Mouse (Mus musculus) heart, postnatal 0 days (tissue): Measurements from ENCODE around the gene Gpr107. TPM values are rescaled to one million over a fixed set of nuclear protein-coding genes. Genes with fewer than 3 reads are reported as not detected.
"Not testable (repeated sequence)": the region's sequence is repeated elsewhere in the genome, so short reads cannot be mapped to it uniquely, and the experiment has no call there.

Source experiments
- ATAC-seq: fragments of 200-750 bp; cut with Nextera tagmentation; 2 replicates; pipeline ENCODE4 v1.8.0; 2017; ENCODE audit warnings: low read depth, moderate number of reproducible peaks, moderate library complexity; ENCODE audit not compliant: insufficient read depth
- DNase-seq: peaks from one replicate; pipeline ENCODE4 v3.0.0-alpha.2; 2016; ENCODE audit warnings: low spot score
- H3K27ac ChIP-seq: fragments of 300-500 bp; sonication (generic); 2 replicates; pipeline ENCODE4 v1.5.1; 2014; ENCODE audit warnings: low read depth, mild to moderate bottlenecking
- H3K27me3 ChIP-seq: fragments of 300-500 bp; sonication (generic); 2 replicates; pipeline ENCODE4 v1.6.1; 2014; ENCODE audit warnings: low read length, mixed read lengths; ENCODE audit not compliant: control insufficient read depth, insufficient read depth
- H3K36me3 ChIP-seq: fragments of 300-500 bp; sonication (generic); replicated peaks from 2 replicates; pipeline ENCODE4 v1.6.1; 2014; ENCODE audit warnings: low read length, mixed read lengths; ENCODE audit not compliant: control insufficient read depth, insufficient read depth
- H3K4me1 ChIP-seq: fragments of 300-500 bp; sonication (generic); 2 replicates; pipeline ENCODE4 v1.6.1; 2014; ENCODE audit warnings: antibody characterized with exemption; ENCODE audit not compliant: control insufficient read depth, insufficient read depth
- H3K4me2 ChIP-seq: fragments of 300-500 bp; sonication (generic); 2 replicates; pipeline ENCODE4 v1.6.1; 2014; ENCODE audit warnings: low read depth, mild to moderate bottlenecking, low read length, moderate library complexity
- H3K4me3 ChIP-seq: fragments of 300-500 bp; sonication (generic); 2 replicates; pipeline ENCODE4 v1.5.1; 2014; ENCODE audit warnings: low read depth, low read length
- H3K9ac ChIP-seq: fragments of 300-500 bp; sonication (generic); replicated peaks from 2 replicates; pipeline ENCODE4 v1.6.1; 2014; ENCODE audit warnings: low read depth, low read length, mixed read lengths
- H3K9me3 ChIP-seq: fragments of 300-500 bp; sonication (generic); replicated peaks from 2 replicates; pipeline ENCODE4 v1.6.1; 2016; ENCODE audit warnings: low read length; ENCODE audit not compliant: control insufficient read depth
- CTCF ChIP-seq: IDR thresholded peaks from 2 replicates; pipeline ENCODE4 v1.5.1; 2016; ENCODE audit warnings: antibody characterized with exemption, control low read depth, low read depth
- EP300 ChIP-seq: IDR thresholded peaks from 2 replicates; pipeline ENCODE4 v1.6.1; 2016; ENCODE audit warnings: antibody characterized with exemption, low read depth
- WGBS: fragments of 180-500 bp; shearing (Covaris S2); extraction: QIAGEN DNeasy Blood & Tissue Kit; methylation state at CpG from one replicate; pipeline ENCODE4 v1.1.7; 2014; 5-methylcytosine and 5-hydroxymethylcytosine counted together
- polyA plus RNA-seq: library from polyadenylated mRNA; unstranded; fragments of >200 nt; fragmentation: Nextera tagmentation; extraction: Ambion mirVana; gene quantifications from 2 replicates; pipeline ENCODE4 v1.2.1, GENCODE M21; 2015
- total RNA-seq: library from RNA; depleted of rRNA; stranded (reverse); fragments of >200 nt; gene quantifications from 2 replicates; pipeline ENCODE4 v1.2.3, GENCODE M21; 2014; ENCODE audit warnings: low replicate concordance

Gene Gpr107
- total and polyA plus RNA-seq, 2 experiments from 2014 or later = 20.3 to 69.4 TPM

- Histone ChIP-seq H3K27me3 (no peaks in the 10 kb centered on the region), H3K4me3 (no peak overlapping the region), H3K4me2 (no peak overlapping the region), H3K9ac (no peak overlapping the region), H3K27ac (peak overlapping the region; percentile 38; the same call in 1 of the 2 replicates), H3K4me1 (peaks cover 20% of the 10 kb centered on the region), H3K9me3 (no peaks in the 10 kb centered on the region), H3K36me3 (peaks cover 65% of the 10 kb centered on the region)
- TF ChIP-seq EP300 (0 out of 2 replicates have a peak, but pooled peaks have one; percentile 67), CTCF (no peak)
- ATAC-seq = peak; percentile 68
- peak; percentile 57 for DNase-seq
- 52% methylated on average over 10 of the region's 10 CpGs for WGBS
These were observed 16.9 kb downstream of the Gpr107 start for GRCm38 (mm10) chr2:31169001-31169400.

DNA sequence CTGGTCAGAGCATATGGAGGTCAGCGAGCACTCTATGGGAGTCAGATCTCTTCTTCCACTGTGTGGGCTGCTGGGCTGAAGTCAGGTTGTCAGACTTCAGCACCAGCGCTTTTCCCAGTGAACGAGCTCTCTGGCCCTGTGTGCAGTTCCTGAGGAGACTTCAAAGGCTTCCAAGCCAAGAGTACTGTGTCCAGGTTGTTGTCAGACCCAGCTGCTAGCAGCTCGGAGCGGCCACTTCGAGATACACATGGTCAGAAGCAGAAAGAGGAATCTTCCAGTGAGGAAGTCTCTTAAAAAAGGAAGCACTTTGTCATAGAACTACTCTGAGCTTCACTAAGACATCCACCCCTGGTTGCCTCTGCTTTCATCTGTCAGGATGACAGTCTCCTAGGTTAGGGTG, 18.0 kb downstream of the Gpr107 start:
- WGBS = 80% methylated on average over 6 of the region's 6 CpGs
- TF ChIP-seq CTCF (no peak), EP300 (no peak)
- no peaks in the 10 kb centered on the region for H3K9me3 ChIP-seq
- ATAC-seq (no peak), DNase-seq (no peak)
- H3K4me3 ChIP-seq = no peak overlapping the region
- no peak overlapping the region for H3K27ac ChIP-seq
- no peak overlapping the region for H3K9ac ChIP-seq
- no peaks in the 10 kb centered on the region for H3K27me3 ChIP-seq
- H3K4me2 ChIP-seq = no peak overlapping the region
- peaks cover 76% of the 10 kb centered on the region for H3K36me3 ChIP-seq
- H3K4me1 ChIP-seq = peaks cover 8% of the 10 kb centered on the region

GRCm38 (mm10) chr2:31172001-31172400, 19.9 kb downstream of the Gpr107 start:
- H3K27me3 ChIP-seq = no peaks in the 10 kb centered on the region
- no peak overlapping the region for H3K4me2 ChIP-seq
- peak overlapping the region; percentile 81 for H3K27ac ChIP-seq
- DNase-seq = peak; percentile 30
- peak; percentile 56 for ATAC-seq
- no peak overlapping the region for H3K9ac ChIP-seq
- no peaks in the 10 kb centered on the region for H3K4me1 ChIP-seq
- no peaks in the 10 kb centered on the region for H3K9me3 ChIP-seq
- no peak overlapping the region for H3K4me3 ChIP-seq
- TF ChIP-seq CTCF (no peak), EP300 (no peak)
- peaks cover 93% of the 10 kb centered on the region for H3K36me3 ChIP-seq
- 57% methylated on average over 5 of the region's 5 CpGs for WGBS

DNA sequence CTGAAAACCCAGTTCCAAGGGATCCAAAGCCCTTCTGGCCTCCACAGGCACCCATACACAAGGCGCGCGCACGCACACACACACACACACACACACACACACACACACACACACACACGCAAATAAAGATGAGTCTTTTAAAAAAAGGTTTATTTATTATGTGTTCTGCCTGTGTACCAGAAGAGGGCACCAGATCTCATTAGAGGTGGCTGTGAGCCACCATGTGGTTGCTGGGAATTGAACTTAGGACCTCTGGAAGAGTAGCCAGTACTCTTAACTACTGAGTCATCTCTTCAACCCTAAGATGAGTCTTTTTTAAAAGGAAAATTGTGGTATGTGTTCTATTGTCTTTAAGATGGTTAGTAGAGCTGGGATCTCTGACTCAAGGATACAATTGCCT, 20.4 kb downstream of the Gpr107 start:
- Histone ChIP-seq H3K27me3 (no peaks in the 10 kb centered on the region), H3K9me3 (no peaks in the 10 kb centered on the region), H3K4me3 (no peak overlapping the region), H3K9ac (no peak overlapping the region), H3K27ac (peak overlapping the region; percentile 81; the same call in 1 of the 2 replicates), H3K4me1 (no peaks in the 10 kb centered on the region), H3K36me3 (peaks cover 94% of the 10 kb centered on the region), H3K4me2 (no peak overlapping the region)
- 92% methylated on average over 5 of the region's 5 CpGs for WGBS
- DNase-seq = no peak
- TF ChIP-seq CTCF (peak; percentile 25; the same call in 1 of the 2 replicates), EP300 (no peak)
- ATAC-seq = no peak

- no peak overlapping the region for H3K27ac ChIP-seq
- WGBS = 68% methylated on average over 4 of the region's 4 CpGs
- ATAC-seq = no peak
- DNase-seq = no peak
- peaks cover 97% of the 10 kb centered on the region for H3K36me3 ChIP-seq
- no peaks in the 10 kb centered on the region for H3K4me1 ChIP-seq
- TF ChIP-seq EP300 = no peak
- 0 out of 2 replicates have a peak, but pooled peaks have one; percentile 18 for TF ChIP-seq CTCF
- H3K9me3 ChIP-seq = no peaks in the 10 kb centered on the region
- no peak overlapping the region for H3K4me3 ChIP-seq
- no peak overlapping the region for H3K9ac ChIP-seq
- H3K27me3 ChIP-seq = no peaks in the 10 kb centered on the region
- no peak overlapping the region for H3K4me2 ChIP-seq
These were observed 21.2 kb downstream of the Gpr107 start for GRCm38 (mm10) chr2:31173290-31173689.

DNA sequence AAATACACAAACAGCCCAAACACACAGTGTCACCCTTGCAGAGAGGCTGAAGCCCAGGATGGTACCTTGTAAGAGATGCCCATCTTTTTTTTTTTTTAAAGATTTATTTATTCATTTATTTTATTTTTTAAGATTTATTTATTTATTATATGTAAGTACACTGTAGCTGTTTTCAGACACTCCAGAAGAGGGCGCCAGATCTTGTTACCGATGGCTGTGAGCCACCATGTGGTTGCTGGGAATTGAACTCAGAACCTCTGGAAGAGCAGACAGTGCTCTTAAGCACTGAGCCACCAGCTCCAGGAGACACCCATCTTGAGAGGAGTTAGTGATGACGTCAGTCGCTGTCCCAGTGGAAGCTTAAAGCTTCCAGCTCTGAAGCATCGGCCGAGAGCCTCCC, 26.5 kb downstream of the Gpr107 start:
- H3K9me3 ChIP-seq, ATAC-seq, DNase-seq, H3K27ac ChIP-seq, H3K9ac ChIP-seq, H3K27me3 ChIP-seq, H3K4me3 ChIP-seq, H3K4me2 ChIP-seq, H3K4me1 ChIP-seq: not testable (repeated sequence)
- H3K36me3 ChIP-seq = peaks cover 92% of the 10 kb centered on the region
- 80% methylated on average over 6 of the region's 6 CpGs for WGBS
